ENCODE assay signal across 21 mouse cellular contexts in genomic region chr14:25742943-25743342, GRCm38 (mm10). TPM values are rescaled to one million over a fixed set of nuclear protein-coding genes. Genes with fewer than 3 reads are reported as not detected.
DNase-seq lines count a peak whose midpoint lies in the region; ATAC-seq and TF ChIP-seq lines count a peak whose summit lies in the region.
"Had no signal": no experiment of that assay in that cellular context is flagged by ENCODE, and none has a peak within 500 bp of the region (broad histone marks: within the 10 kb centered on the region; RNA-seq: fewer than 3 reads in every experiment).

No protein-coding gene starts in this region.

- no peaks in the 10 kb centered on the region for H3K9me3 ChIP-seq in heart, embryonic 14.5 days (ENCODE audit: control insufficient read depth, low read length)
- no peaks in the 10 kb centered on the region for H3K9me3 ChIP-seq in liver, postnatal 0 days (ENCODE audit: low read length)
- no peaks in the 10 kb centered on the region for H3K9me3 ChIP-seq in stomach, postnatal 0 days (ENCODE audit: control insufficient read depth, low read length)
- no peaks in the 10 kb centered on the region for H3K9me3 ChIP-seq in hindbrain, embryonic 16.5 days (ENCODE audit: control insufficient read depth, low read length)
- H3K9me3 ChIP-seq: embryonic facial prominence, embryonic 12.5 days; G1E had no signal

- peak; percentile 92 for DNase-seq in heart, adult 11 months
- DNase-seq in heart, adult 8-10 months (ENCODE audit: low spot score), result no peak
- no peak for DNase-seq in heart, postnatal 25 days (ENCODE audit: low spot score)
- peak; percentile 84 for DNase-seq in liver, adult 2 months (ENCODE audit: extremely low read depth, low read depth, low spot score)
- DNase-seq in liver, postnatal 0 days, result no peak
- peak; percentile 62 for DNase-seq in stomach, postnatal 0 days (ENCODE audit: low spot score)
- DNase-seq: adrenal gland, postnatal 10 days; B cell, adult 2 months; cerebellum, adult 11 months; cerebellum, adult 8-10 months; cerebellum, postnatal 25 days; gastrocnemius, postnatal 10 days; kidney, adult 2 months had no signal

- no peak overlapping the region for H3K4me2 ChIP-seq in heart, embryonic 14.5 days (ENCODE audit: low read length)
- H3K4me2 ChIP-seq in liver, postnatal 0 days (ENCODE audit: low read depth, low read length), result no peak overlapping the region
- H3K4me2 ChIP-seq in stomach, postnatal 0 days (replicated peaks; ENCODE audit: low read depth), result no peak overlapping the region
- H3K4me2 ChIP-seq in hindbrain, embryonic 16.5 days (ENCODE audit: low read length), result no peak overlapping the region
- H3K4me2 ChIP-seq: embryonic facial prominence, embryonic 12.5 days; hindbrain, embryonic 14.5 days had no signal

- WGBS in heart, embryonic 14.5 days, result 55% methylated on average over 5 of the region's 5 CpGs
- 40% methylated on average over 5 of the region's 5 CpGs for WGBS in liver, adult 2 months
- WGBS in liver, postnatal 0 days (ENCODE audit: insufficient replicate concordance), result 71% methylated on average over 5 of the region's 5 CpGs
- 74% methylated on average over 5 of the region's 5 CpGs for WGBS in stomach, postnatal 0 days
- WGBS in hindbrain, embryonic 16.5 days, result 92% methylated on average over 5 of the region's 5 CpGs

- H3K27me3 ChIP-seq in heart, embryonic 14.5 days (ENCODE audit: control insufficient read depth, insufficient read depth, low read length), result no peaks in the 10 kb centered on the region
- H3K27me3 ChIP-seq in liver, adult 2 months (ENCODE audit: control insufficient read depth, insufficient read depth, low read length), result no peaks in the 10 kb centered on the region
- no peaks in the 10 kb centered on the region for H3K27me3 ChIP-seq in liver, postnatal 0 days (ENCODE audit: insufficient read depth, low read length)
- no peaks in the 10 kb centered on the region for H3K27me3 ChIP-seq in stomach, postnatal 0 days (ENCODE audit: control insufficient read depth, insufficient read depth, low read length)
- H3K27me3 ChIP-seq in hindbrain, embryonic 16.5 days (replicated peaks; ENCODE audit: control insufficient read depth, insufficient read depth, low read length), result no peaks in the 10 kb centered on the region
- H3K27me3 ChIP-seq: embryonic facial prominence, embryonic 12.5 days had no signal

- intact Hi-C loops in heart, postnatal 25 days (cut with DNase I), result no loop called here

- ATAC-seq in heart, embryonic 14.5 days (ENCODE audit: insufficient number of reproducible peaks, insufficient read depth, low FRiP score, low read depth), result no peak
- ATAC-seq in liver, postnatal 0 days, result no peak
- ATAC-seq in stomach, postnatal 0 days (ENCODE audit: low FRiP score, low TSS enrichment), result no peak
- no peak for ATAC-seq in hindbrain, embryonic 16.5 days
- ATAC-seq: CD4-positive, CD25-positive, alpha-beta regulatory T cell, adult 4 months; forebrain, embryonic 16.5 days; intestine, embryonic 16.5 days had no signal

- no peak overlapping the region for H3K4me3 ChIP-seq in heart, embryonic 14.5 days (ENCODE audit: control insufficient read depth in 1 of 2, insufficient read depth in 1 of 2, low read depth in 1 of 2, low read length in 2 of 2)
- H3K4me3 ChIP-seq in liver, adult 2 months (ENCODE audit: insufficient read depth, low read depth, low read length), result no peak overlapping the region
- no peak overlapping the region for H3K4me3 ChIP-seq in liver, postnatal 0 days (ENCODE audit: low read depth, low read length)
- H3K4me3 ChIP-seq in stomach, postnatal 0 days (ENCODE audit: low read depth, low read length), result no peak overlapping the region
- no peak overlapping the region for H3K4me3 ChIP-seq in hindbrain, embryonic 16.5 days (ENCODE audit: low read length)
- H3K4me3 ChIP-seq: embryonic facial prominence, embryonic 12.5 days had no signal

- H3K36me3 ChIP-seq in heart, embryonic 14.5 days (ENCODE audit: control insufficient read depth, insufficient read depth, low read length), result peaks cover 50% of the 10 kb centered on the region
- peaks cover 7% of the 10 kb centered on the region for H3K36me3 ChIP-seq in liver, adult 2 months (ENCODE audit: control insufficient read depth, insufficient read depth, low read length)
- H3K36me3 ChIP-seq in liver, postnatal 0 days (replicated peaks; ENCODE audit: insufficient read depth, low read length), result peaks cover 14% of the 10 kb centered on the region; the same call in 1 of the 2 replicates
- H3K36me3 ChIP-seq in stomach, postnatal 0 days (ENCODE audit: control insufficient read depth, insufficient read depth, low read length), result peaks cover 2% of the 10 kb centered on the region; the same call in 1 of the 2 replicates
- no peaks in the 10 kb centered on the region for H3K36me3 ChIP-seq in hindbrain, embryonic 16.5 days (ENCODE audit: control insufficient read depth, insufficient read depth, low read length)
- H3K36me3 ChIP-seq: G1E had no signal

- peaks cover 46 to 73% of the 10 kb centered on the region in 2 experiments for H3K4me1 ChIP-seq in heart, embryonic 14.5 days (ENCODE audit: control insufficient read depth in 2 of 2, insufficient read depth in 2 of 2, low read length in 2 of 2)
- peaks cover 53% of the 10 kb centered on the region for H3K4me1 ChIP-seq in liver, adult 2 months (ENCODE audit: control insufficient read depth, insufficient read depth, low read length)
- peaks cover 40% of the 10 kb centered on the region for H3K4me1 ChIP-seq in liver, postnatal 0 days (ENCODE audit: insufficient read depth)
- H3K4me1 ChIP-seq in stomach, postnatal 0 days (replicated peaks; ENCODE audit: control insufficient read depth, insufficient read depth), result peaks cover 3% of the 10 kb centered on the region; the same call in 1 of the 2 replicates
- H3K4me1 ChIP-seq in hindbrain, embryonic 16.5 days (ENCODE audit: control insufficient read depth, insufficient read depth, low read depth, low read length), result peaks cover 12% of the 10 kb centered on the region

- peaks cover 13% of the 10 kb centered on the region; the same call in 1 of the 2 replicates for H3K79me2 ChIP-seq in liver, adult 2 months (ENCODE audit: control insufficient read depth, insufficient read depth, low read length)

- no peak overlapping the region for H3K9ac ChIP-seq in heart, embryonic 14.5 days (ENCODE audit: low read length)
- H3K9ac ChIP-seq in liver, adult 2 months (ENCODE audit: low read depth, low read length), result no peak overlapping the region
- no peak overlapping the region for H3K9ac ChIP-seq in liver, postnatal 0 days (replicated peaks)
- no peak overlapping the region for H3K9ac ChIP-seq in stomach, postnatal 0 days (ENCODE audit: low read length)
- H3K9ac ChIP-seq in hindbrain, embryonic 16.5 days (ENCODE audit: low read depth, low read length), result no peak overlapping the region
- H3K9ac ChIP-seq: embryonic facial prominence, embryonic 12.5 days; hindbrain, embryonic 14.5 days had no signal

- no peak for TF ChIP-seq POLR2A in liver, adult 2 months (IDR thresholded peaks at IDR 0.05; ENCODE audit: extremely low read depth, insufficient read depth, low read length)

- no peak for TF ChIP-seq CTCF in liver, adult 2 months (IDR thresholded peaks at IDR 0.05; ENCODE audit: low read depth, low read length)
- TF ChIP-seq CTCF in liver, postnatal 0 days (IDR thresholded peaks at IDR 0.05; ENCODE audit: low read depth), result no peak
- no peak for TF ChIP-seq CTCF in stomach, postnatal 0 days (IDR thresholded peaks at IDR 0.05; ENCODE audit: low read depth)

- TF ChIP-seq EP300 in liver, postnatal 0 days (IDR thresholded peaks at IDR 0.05; ENCODE audit: low read depth), result no peak
- TF ChIP-seq EP300 in stomach, postnatal 0 days (optimal IDR thresholded peaks at IDR 0.05), result no peak

- peak overlapping the region; percentile 15 to 19; a peak in 2 of 4 replicates for H3K27ac ChIP-seq in heart, embryonic 14.5 days (replicated peaks in 1 of 2; ENCODE audit: control insufficient read depth in 1 of 2, insufficient read depth in 1 of 2, low read depth in 2 of 2, low read length in 2 of 2)
- H3K27ac ChIP-seq in liver, adult 2 months (replicated peaks; ENCODE audit: insufficient read depth, low read depth, low read length), result peak overlapping the region; percentile 36
- H3K27ac ChIP-seq in liver, postnatal 0 days (ENCODE audit: low read depth), result no peak overlapping the region
- H3K27ac ChIP-seq in stomach, postnatal 0 days (replicated peaks), result no peak overlapping the region
- H3K27ac ChIP-seq in hindbrain, embryonic 16.5 days (ENCODE audit: low read depth, low read length), result no peak overlapping the region
- H3K27ac ChIP-seq: embryonic facial prominence, embryonic 12.5 days; hindbrain, embryonic 14.5 days had no signal

RNA-seq across cellular contexts. Expression of gene Zcchc24, which starts 25.9 kb away (rescaled TPM):
- 10 to 100 TPM; 28.3 to 37.1 (median 32.0) TPM for total RNA-seq in heart, adult 8-10 months (2022)
- 31.8 and 33.0 TPM in 2 replicates for polyA plus RNA-seq in heart, embryonic 14.5 days (2014; fragmentation: Nextera tagmentation; extraction: Ambion mirVana)
- total RNA-seq in heart, postnatal 25 days (2021), result 10 to 100 TPM; 33.3 to 35.7 TPM
- 27.3 and 28.7 TPM in 2 replicates for total RNA-seq in liver, adult 2 months (2014; rRNA removed)
- polyA plus RNA-seq in liver, adult 2 months (2012; rRNA removed), result 53.0 and 57.7 TPM in 2 replicates
- 13.7 and 13.8 TPM in 2 replicates for polyA plus RNA-seq in liver, postnatal 0 days (2015; fragmentation: Nextera tagmentation; extraction: Ambion mirVana)
- 11.3 and 11.9 TPM in 2 replicates for polyA plus RNA-seq in stomach, postnatal 0 days (2015; fragmentation: Nextera tagmentation; extraction: Ambion mirVana)
- polyA plus RNA-seq in hindbrain, embryonic 16.5 days (2015; fragmentation: Nextera tagmentation; extraction: Ambion mirVana), result 10.1 and 17.2 TPM in 2 replicates
- polyA plus RNA-seq: G1E had no signal

RNA-seq across cellular contexts. Expression of gene Ppif, which starts 49.0 kb away (rescaled TPM):
- 100 to 1,000 TPM; 300 to 329 (median 307) TPM for total RNA-seq in heart, adult 8-10 months (2022)
- 99.2 and 105 TPM in 2 replicates for polyA plus RNA-seq in heart, embryonic 14.5 days (2014; fragmentation: Nextera tagmentation; extraction: Ambion mirVana)
- total RNA-seq in heart, postnatal 25 days (2021), result 100 to 1,000 TPM; 277 to 296 TPM
- 19.4 and 31.1 TPM in 2 replicates for total RNA-seq in liver, adult 2 months (2014; rRNA removed)
- polyA plus RNA-seq in liver, adult 2 months (2012; rRNA removed), result 76.3 and 80.6 TPM in 2 replicates
- polyA plus RNA-seq in liver, postnatal 0 days (2015; fragmentation: Nextera tagmentation; extraction: Ambion mirVana), result 36.0 and 38.4 TPM in 2 replicates
- polyA plus RNA-seq in stomach, postnatal 0 days (2015; fragmentation: Nextera tagmentation; extraction: Ambion mirVana), result 66.1 and 74.6 TPM in 2 replicates
- 34.6 and 45.4 TPM in 2 replicates for polyA plus RNA-seq in hindbrain, embryonic 16.5 days (2015; fragmentation: Nextera tagmentation; extraction: Ambion mirVana)

Comparison
In these comparisons a context has a peak if more than half of its experiments do, and no peak if none do; other contexts are left out.
1. DNase-seq: peak in heart, adult 11 months (single experiment), liver, adult 2 months (single experiment) and stomach, postnatal 0 days (single experiment); none in heart, adult 8-10 months (single experiment), heart, postnatal 25 days (single experiment) and liver, postnatal 0 days (single experiment).
2. H3K27ac ChIP-seq: peak in heart, embryonic 14.5 days (2 of 2) and liver, adult 2 months (single experiment); none in liver, postnatal 0 days (single experiment), stomach, postnatal 0 days (single experiment) and hindbrain, embryonic 16.5 days (single experiment).